Mouse (Mus musculus) forebrain, embryonic 14.5 days (tissue): ENCODE results near the gene Mcf2. TPM values are rescaled to one million over a fixed set of nuclear protein-coding genes. Genes with fewer than 3 reads are reported as not detected.
A peak's percentile ranks its signal among the peaks of the same experiment; 100 is the strongest.

Source experiments
- ATAC-seq: fragments of 200-750 bp; cut with Nextera tagmentation; 2 replicates; pipeline ENCODE4 v1.8.0; 2017; ENCODE audit warnings: mild to moderate bottlenecking, moderate library complexity
- DNase-seq: peaks from one replicate; pipeline ENCODE4 v3.0.0-alpha.2; 2015; ENCODE audit warnings: low spot score
- H3K27ac ChIP-seq: fragments of 300-500 bp; sonication (generic); 2 replicates; pipeline ENCODE4 v1.5.1; 2014; ENCODE audit warnings: low read depth, mild to moderate bottlenecking, control low read depth, low read length, moderate library complexity
- H3K27me3 ChIP-seq: fragments of 300-500 bp; sonication (generic); replicated peaks from 2 replicates; pipeline ENCODE4 v1.6.1; 2014; ENCODE audit warnings: low read length, control low read depth, mixed read lengths; ENCODE audit not compliant: control insufficient read depth, insufficient read depth
- H3K36me3 ChIP-seq: fragments of 300-500 bp; sonication (generic); 2 replicates; pipeline ENCODE4 v1.6.1; 2014; ENCODE audit warnings: low read length, control low read depth; ENCODE audit not compliant: control insufficient read depth, insufficient read depth
- H3K4me1 ChIP-seq: fragments of 300-500 bp; sonication (generic); 2 replicates; pipeline ENCODE4 v1.6.1; 2014; ENCODE audit warnings: antibody characterized with exemption, low read length, control low read depth; ENCODE audit not compliant: control insufficient read depth, insufficient read depth
- H3K4me2 ChIP-seq: fragments of 300-500 bp; sonication (generic); 2 replicates; pipeline ENCODE4 v1.6.1; 2014; ENCODE audit warnings: mild to moderate bottlenecking, control low read depth, low read length
- H3K4me3 ChIP-seq: fragments of 300-500 bp; sonication (generic); 2 replicates; pipeline ENCODE4 v1.5.1; 2014; ENCODE audit warnings: low read depth, low read length, control low read depth
- H3K9ac ChIP-seq: fragments of 300-500 bp; sonication (generic); 2 replicates; pipeline ENCODE4 v1.6.1; 2014; ENCODE audit warnings: mild to moderate bottlenecking, low read length, control low read depth, moderate library complexity
- H3K9me3 ChIP-seq: fragments of 300-500 bp; sonication (generic); replicated peaks from 2 replicates; pipeline ENCODE4 v1.6.1; 2016; ENCODE audit warnings: low read length, control low read depth, mixed read lengths; ENCODE audit not compliant: control insufficient read depth
- WGBS: fragments of 180-500 bp; shearing (Covaris S2); extraction: QIAGEN DNeasy Blood & Tissue Kit; methylation state at CpG from one replicate; pipeline ENCODE4 v1.1.7; 2014; 5-methylcytosine and 5-hydroxymethylcytosine counted together
- polyA plus RNA-seq: library from polyadenylated mRNA; unstranded; fragments of >200 nt; fragmentation: Nextera tagmentation; extraction: Ambion mirVana; gene quantifications from 2 replicates; pipeline ENCODE4 v1.2.1, GENCODE M21; 2014

Gene Mcf2
- polyA plus RNA-seq, 1 experiment from 2014 or later, result 1.2 TPM

DNA sequence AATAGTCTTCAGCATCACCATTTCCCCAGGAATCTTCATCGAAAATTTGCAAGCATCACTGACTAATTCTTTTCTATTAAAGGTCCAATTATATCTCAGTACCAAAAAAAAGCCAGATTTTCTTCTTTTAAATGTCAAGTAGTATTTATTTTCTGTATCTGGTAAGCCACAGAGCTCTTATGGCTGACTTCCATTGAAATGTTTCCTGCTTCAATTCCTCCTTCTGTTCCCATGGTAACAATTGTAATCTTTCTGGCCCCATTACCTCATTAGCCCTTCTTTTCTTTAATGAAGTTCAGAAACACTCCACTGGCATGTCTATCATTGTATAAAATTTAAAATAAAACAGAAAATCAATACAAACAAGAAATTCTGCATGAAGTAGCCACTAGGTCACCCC, 103.5 kb downstream of the Mcf2 start:
- Histone ChIP-seq H3K27me3 (no peaks in the 10 kb centered on the region), H3K36me3 (no peaks in the 10 kb centered on the region), H3K9ac (no peak overlapping the region), H3K9me3 (no peaks in the 10 kb centered on the region), H3K27ac (no peak overlapping the region), H3K4me2 (no peak overlapping the region), H3K4me1 (no peaks in the 10 kb centered on the region), H3K4me3 (no peak overlapping the region)
- WGBS, result 50% methylated on average over 1 of the region's 1 CpGs
- ATAC-seq (0 out of 2 replicates have a peak, but pooled peaks have one; percentile 34), DNase-seq (peak; percentile 53)

DNA sequence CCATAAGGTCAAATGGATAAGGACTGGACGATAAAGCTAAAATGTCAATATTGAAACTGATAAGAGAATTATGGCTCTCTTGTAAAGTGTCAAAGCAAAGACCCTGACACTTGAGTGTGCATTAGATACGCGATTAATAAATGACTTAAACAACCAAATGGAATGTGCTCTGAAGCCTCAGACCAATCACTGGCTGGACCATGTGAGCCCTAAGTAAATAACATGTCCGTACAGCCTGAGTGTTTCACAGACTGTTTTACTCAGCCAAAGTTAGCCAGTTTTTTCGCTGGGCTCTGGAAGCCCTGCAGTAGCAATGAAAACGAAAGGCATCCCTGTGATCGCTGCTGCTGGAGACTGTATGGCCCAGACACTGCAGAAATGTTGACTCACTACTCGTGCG, 123.7 kb downstream of the Mcf2 start:
- no peaks in the 10 kb centered on the region for H3K9me3 ChIP-seq
- no peak overlapping the region for H3K4me2 ChIP-seq
- no peaks in the 10 kb centered on the region for H3K27me3 ChIP-seq
- H3K9ac ChIP-seq, result no peak overlapping the region
- 91% methylated on average over 9 of the region's 9 CpGs for WGBS
- no peaks in the 10 kb centered on the region for H3K4me1 ChIP-seq
- no peaks in the 10 kb centered on the region for H3K36me3 ChIP-seq
- ATAC-seq (no peak), DNase-seq (no peak)
- H3K4me3 ChIP-seq, result no peak overlapping the region
- no peak overlapping the region for H3K27ac ChIP-seq

DNA sequence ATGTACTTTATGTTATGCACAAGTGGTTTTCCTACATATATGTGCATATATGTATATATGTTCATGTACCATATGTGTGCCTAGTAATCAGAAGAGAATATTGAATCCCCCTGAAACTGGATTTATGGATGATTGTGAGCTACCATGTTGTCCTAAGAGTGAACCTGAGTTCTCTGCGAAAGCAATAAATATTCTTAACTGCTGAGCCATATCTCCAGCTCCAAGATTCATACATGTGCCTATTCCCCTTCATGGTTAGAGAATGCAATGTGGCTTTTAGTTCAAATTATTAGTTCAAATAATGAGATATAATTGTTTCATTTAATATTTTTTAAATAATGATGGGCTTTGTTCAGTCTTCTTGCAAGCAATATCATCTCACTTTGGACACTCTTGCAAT, 124.1 kb downstream of the Mcf2 start:
- H3K4me2 ChIP-seq, result no peak overlapping the region
- DNase-seq (no peak), ATAC-seq (no peak)
- H3K9me3 ChIP-seq, result no peaks in the 10 kb centered on the region
- H3K36me3 ChIP-seq, result no peaks in the 10 kb centered on the region
- 94% methylated on average over 1 of the region's 1 CpGs for WGBS
- no peak overlapping the region for H3K4me3 ChIP-seq
- no peak overlapping the region for H3K9ac ChIP-seq
- no peaks in the 10 kb centered on the region for H3K27me3 ChIP-seq
- H3K27ac ChIP-seq, result no peak overlapping the region
- no peaks in the 10 kb centered on the region for H3K4me1 ChIP-seq

DNA sequence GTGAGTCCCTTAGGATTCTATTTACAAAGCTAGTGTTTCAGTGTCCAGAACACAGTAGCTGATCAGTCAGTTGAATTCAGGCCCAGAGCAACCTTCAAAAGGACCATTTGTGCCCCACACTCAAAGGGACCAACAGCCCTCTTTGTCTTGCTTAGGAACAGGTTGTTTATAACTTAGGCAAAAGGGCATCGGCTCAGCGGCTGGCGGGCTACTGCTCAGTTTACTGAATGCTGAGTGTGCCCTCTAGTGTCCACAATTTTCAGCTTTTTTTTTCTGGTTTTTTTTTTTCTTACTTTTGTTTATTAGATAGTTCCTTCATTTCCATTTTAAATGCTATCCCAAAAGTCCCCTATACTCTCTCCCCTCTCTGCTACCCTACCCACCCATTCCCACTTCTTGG, 152.2 kb downstream of the Mcf2 start:
- H3K4me3 ChIP-seq, result no peak overlapping the region
- no peak overlapping the region for H3K27ac ChIP-seq
- no peak overlapping the region for H3K9ac ChIP-seq
- H3K4me2 ChIP-seq, result no peak overlapping the region
- H3K36me3 ChIP-seq, result no peaks in the 10 kb centered on the region
- no peaks in the 10 kb centered on the region for H3K27me3 ChIP-seq
- H3K9me3 ChIP-seq, result no peaks in the 10 kb centered on the region
- no peaks in the 10 kb centered on the region for H3K4me1 ChIP-seq
- ATAC-seq, result no peak
- 24% methylated on average over 3 of the region's 3 CpGs for WGBS
- peak; percentile 72 for DNase-seq

DNA sequence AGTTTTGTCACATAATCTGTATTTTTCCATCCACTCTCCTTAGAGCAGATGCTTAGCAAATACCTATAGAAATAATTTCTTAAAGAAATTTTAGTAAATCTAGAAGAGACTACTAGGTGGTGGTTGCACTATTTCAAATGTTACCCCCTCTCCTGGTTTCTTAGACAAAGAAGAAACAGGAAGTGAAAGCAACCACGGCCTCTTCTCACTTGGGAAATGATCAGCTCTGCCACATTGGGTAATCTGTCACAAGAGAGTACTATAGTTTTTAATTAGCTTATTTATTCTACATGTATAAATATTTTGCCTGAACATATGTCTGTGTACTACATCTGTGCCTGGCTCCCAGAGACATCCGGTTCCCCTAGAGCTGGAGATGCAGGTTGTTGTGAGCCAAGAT, 157.3 kb downstream of the Mcf2 start:
- no peaks in the 10 kb centered on the region for H3K9me3 ChIP-seq
- H3K9ac ChIP-seq, result no peak overlapping the region
- WGBS, result 66% methylated on average over 2 of the region's 2 CpGs
- DNase-seq, result no peak
- H3K36me3 ChIP-seq, result no peaks in the 10 kb centered on the region
- H3K4me2 ChIP-seq, result no peak overlapping the region
- no peak for ATAC-seq
- no peaks in the 10 kb centered on the region for H3K27me3 ChIP-seq
- H3K4me3 ChIP-seq, result no peak overlapping the region
- no peak overlapping the region for H3K27ac ChIP-seq
- no peaks in the 10 kb centered on the region for H3K4me1 ChIP-seq

DNA sequence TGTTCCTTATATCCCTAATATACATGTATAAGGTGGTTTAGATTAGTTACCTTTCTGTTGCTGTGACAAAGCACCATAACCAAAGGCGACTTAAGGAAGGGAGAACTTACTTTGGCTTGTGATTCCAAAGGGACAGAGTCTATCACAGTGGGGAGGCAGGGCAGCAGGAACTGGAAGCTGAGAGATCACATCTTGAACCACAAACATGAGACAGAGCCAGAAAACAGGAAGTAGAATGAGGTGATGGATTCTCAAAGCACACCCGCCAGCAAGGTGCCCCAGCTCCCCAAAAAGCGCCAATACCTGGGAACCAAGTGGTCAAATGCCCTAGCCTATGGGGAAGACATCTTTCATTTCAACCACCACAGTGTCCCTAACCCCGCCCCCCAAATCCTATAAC, 157.9 kb downstream of the Mcf2 start:
- no peak overlapping the region for H3K4me3 ChIP-seq
- ATAC-seq (no peak), DNase-seq (no peak)
- H3K4me1 ChIP-seq, result no peaks in the 10 kb centered on the region
- H3K9me3 ChIP-seq, result no peaks in the 10 kb centered on the region
- no peak overlapping the region for H3K9ac ChIP-seq
- H3K27me3 ChIP-seq, result no peaks in the 10 kb centered on the region
- no peak overlapping the region for H3K27ac ChIP-seq
- H3K36me3 ChIP-seq, result no peaks in the 10 kb centered on the region
- no peak overlapping the region for H3K4me2 ChIP-seq
- 88% methylated on average over 4 of the region's 4 CpGs for WGBS

DNA sequence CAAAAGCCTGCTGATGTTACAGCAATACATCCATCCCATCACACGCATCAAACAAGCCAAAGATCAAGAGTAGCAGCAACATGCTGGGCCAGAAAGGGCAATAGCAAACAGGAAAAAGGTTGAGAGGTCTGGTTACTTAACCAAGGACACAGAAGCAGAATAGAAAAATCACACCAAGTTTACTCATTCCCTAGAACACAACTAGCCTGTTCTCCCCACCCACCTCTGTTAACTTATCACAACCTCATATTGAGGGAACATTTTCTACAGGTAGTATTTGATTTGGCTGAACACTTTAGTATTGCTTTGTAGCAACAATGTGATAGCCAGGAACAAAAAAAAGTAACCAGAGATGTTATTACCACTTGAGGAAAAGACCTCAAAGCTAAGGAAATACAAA, 164.3 kb downstream of the Mcf2 start:
- H3K4me2 ChIP-seq, result no peak overlapping the region
- DNase-seq (no peak), ATAC-seq (no peak)
- no peaks in the 10 kb centered on the region for H3K9me3 ChIP-seq
- H3K27ac ChIP-seq, result no peak overlapping the region
- H3K36me3 ChIP-seq, result no peaks in the 10 kb centered on the region
- no peaks in the 10 kb centered on the region for H3K27me3 ChIP-seq
- no peaks in the 10 kb centered on the region for H3K4me1 ChIP-seq
- no peak overlapping the region for H3K9ac ChIP-seq
- H3K4me3 ChIP-seq, result no peak overlapping the region
- WGBS, result 84% methylated on average over 1 of the region's 1 CpGs

DNA sequence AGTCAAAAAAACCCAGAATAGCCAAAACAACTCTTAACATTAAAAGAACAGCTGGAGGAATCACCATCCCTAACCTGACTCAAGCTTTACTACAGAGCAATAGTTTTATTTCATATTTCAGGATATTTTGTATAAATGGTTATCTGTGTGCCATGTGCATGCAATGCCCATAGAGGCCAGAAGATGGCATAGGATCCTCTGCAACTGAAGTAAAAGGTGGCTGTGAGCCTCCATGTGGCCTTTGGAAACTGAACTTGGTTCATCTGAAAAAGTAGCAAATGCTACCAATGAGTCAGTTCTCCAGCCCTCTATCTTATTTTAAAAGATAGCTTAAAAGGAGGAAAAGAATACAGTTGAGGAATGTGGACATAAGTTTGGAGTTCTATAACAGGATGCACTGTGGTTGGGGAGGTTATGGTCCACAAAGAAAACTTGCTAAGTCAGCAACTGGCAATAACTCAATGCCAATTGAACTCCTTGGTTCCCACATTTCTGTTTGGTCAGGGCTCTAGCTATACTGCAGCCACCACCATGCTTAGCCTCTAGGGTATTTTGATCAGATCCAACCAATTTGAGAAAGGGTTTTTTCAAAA, 165.7 kb downstream of the Mcf2 start:
- Histone ChIP-seq H3K9me3 (no peaks in the 10 kb centered on the region), H3K27me3 (no peaks in the 10 kb centered on the region), H3K36me3 (no peaks in the 10 kb centered on the region), H3K4me1 (no peaks in the 10 kb centered on the region), H3K9ac (no peak overlapping the region), H3K4me3 (no peak overlapping the region), H3K27ac (no peak overlapping the region), H3K4me2 (no peak overlapping the region)
- no peak for ATAC-seq
- DNase-seq, result peak; percentile 42
